Mouse (Mus musculus): Measurements from ENCODE around the gene Wnt10b.
A peak's percentile ranks its signal among the peaks of the same experiment; 100 is the strongest.
"Not testable (repeated sequence)": the region's sequence is repeated elsewhere in the genome, so short reads cannot be mapped to it uniquely, and the experiment has no call there.

Wnt10b gene

DNA sequence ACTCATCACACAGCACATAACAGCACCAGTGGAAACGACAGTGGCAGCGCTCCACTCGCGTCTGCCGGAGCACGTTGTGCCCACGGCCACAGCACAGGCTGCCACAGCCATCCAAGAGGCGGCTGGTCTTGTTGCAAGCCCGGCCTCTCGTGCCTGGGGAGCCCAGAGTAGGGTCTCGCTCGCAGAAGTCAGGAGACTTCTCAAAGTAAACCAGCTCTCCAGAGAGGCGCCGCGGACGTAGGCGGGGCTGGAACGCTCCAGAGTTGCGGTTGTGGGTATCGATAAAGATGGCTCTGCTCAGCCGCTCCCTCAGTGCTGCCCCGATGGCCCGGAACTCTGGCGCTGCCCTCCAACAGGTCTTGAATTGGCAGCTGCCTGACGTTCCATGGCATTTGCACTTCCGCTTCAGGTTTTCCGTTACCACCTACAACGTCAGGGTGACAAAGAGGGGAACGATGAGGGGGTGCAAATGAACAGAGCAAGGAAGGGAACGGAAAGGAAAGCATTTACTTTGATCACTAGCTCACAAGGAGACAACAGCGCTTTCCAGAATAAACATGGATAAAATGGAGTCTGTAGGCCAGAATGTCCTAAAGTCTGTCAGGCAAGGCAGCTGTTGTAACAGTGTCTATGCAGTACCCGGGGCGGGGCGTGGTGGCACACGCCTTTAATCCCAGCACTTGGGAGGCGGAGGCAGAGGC lies 5.3 kb downstream of the Wnt10b start:
- DNase-seq (ENCODE audit: low spot score in 2 of 2), result no peak

DNA sequence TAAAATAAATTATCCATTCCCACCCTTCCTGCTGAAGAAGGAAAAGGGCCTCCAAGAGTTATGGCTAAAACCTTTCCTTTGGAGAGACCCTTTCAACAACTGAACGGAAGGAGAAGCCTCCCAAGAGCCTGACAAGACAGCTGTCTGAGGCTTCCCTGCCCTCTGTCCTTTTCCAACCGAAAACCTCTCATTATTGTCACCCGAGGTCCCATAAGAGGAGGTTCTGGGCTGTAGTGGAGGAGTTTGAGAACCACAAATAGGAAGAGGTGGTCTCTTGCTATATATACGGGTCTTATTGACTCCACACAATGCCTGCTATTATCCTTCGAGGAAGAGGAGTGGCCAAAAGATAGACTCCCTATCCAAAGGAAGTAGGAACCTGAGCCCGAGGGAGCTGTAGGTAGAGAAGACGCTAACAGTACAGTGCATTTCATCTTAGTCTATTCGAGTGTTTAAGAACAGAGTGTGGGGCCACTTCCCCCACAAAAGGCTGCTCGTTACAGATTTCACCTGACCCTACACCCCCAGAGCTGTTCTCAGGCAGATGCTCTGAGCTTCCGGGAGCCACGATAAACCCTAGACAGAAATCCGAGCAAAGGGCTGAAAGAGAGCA lies 6.0 kb downstream of the Wnt10b start:
- DNase-seq (ENCODE audit: low spot score in 2 of 2), result no peak

DNA sequence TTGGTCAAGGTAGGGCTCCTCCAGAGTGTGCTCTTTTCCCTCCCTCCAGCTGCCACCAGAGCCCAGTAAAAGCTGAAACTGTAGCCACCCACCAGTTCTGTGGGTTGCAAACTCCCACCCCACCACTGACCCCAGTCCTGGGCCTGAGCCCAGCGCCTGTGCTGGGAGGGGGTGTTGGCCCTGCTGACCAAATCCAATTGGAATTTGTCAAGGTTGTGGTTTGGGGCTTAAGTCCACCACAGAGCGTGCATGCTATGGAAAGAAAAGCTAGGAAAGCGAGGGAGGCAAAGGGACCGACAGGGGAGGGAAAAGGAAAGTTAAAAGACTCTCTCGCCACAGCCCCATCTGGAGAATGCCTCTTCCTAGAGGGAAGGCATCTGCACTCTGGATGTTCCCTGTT lies 9.7 kb downstream of the Wnt10b start:
- DNase-seq (ENCODE audit: low spot score in 2 of 2), result no peak

DNA sequence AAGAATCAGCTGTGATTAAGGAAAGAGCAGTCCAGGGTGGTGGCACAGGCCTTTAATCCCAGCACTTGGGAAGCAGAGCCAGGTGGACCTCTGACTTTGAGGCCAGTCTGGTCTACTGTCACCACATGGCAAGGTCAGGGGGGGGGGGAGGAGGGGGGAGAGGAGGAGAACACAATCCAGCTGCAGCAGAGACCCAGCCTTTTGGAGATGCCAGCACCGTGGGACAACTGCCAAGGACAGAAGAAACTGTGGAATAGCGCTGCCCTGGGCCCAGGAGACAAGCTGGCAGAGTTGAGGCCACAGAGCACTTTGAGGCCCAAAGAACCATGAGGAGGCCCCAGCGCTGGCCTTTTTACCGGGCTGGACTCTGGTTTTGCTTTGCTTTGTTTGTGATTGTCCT lies 12.0 kb downstream of the Wnt10b start:
- DNase-seq (ENCODE audit: low spot score in 2 of 2), result no peak

DNA sequence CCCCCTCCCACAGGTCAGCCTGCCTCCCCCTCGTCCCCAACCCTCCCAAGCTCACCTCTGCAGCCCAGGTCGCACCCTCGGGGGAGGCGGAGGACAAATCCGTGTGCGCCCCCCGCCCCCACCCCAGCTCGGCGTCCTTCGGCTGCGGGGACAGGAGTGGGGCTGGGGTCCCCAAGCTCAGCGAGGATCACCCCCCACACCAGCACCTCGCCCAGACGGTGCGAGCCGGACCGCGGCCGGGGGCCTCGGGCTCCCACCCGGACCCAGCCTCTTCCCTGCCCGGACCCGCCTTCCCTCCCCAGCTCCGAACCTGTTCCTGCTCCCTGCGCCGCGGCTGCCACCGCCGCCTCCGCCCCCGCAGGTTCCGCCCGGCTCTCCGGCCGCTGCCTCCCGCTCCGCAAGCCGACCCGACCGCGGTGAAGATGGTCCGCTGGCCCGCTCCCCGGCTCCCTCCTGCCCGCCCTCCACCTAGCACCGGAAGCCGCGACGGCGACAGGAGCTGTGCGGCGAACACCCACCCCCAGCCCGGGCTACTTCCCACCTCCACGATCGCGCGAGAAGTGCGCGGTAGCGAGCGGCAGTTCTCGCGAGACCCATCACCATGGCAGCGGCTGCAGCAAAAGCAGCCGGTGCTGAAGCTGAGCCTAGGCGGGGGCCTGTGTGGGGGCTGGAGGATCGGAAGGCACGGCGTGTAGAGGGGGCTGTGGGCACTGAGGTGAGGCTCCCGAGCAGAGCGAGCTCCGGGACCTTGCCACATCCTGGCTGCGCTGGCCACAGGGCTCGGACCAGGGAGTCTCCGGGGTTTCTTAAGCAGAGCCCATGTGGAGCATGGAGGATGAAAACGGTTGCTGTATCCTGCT lies 15.1 kb downstream of the Wnt10b start, which contains the start of gene Arf3:
Gene Arf3, minus strand, starts transcription at position 545 of the 860 bp plus-strand sequence.
- peak; percentile 96 to 97 for DNase-seq (ENCODE audit: low spot score in 2 of 2)

DNA sequence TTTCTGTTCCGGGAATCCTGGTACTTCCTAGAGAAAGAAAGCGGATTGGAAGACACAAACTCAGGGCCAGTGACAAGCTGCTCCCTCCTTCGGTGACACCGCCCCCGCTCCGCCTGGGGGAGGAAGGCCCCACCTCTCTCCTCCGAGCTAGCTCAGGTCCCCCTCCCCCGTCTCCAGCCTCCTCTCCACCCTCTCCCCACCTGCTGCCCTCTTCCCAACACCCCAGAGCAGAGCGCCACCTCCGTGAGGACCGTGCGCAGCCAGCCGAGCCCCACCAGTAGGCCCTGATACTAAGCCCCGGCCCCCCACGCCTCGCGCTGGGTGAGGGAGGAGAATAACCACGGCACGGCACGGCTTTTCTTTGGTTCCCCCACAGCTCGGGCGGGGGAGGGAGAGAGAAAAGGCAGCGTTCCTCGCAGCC lies 15.7 kb downstream of the Wnt10b start:
- DNase-seq (ENCODE audit: low spot score in 2 of 2), result peak; percentile 73 to 79

DNA sequence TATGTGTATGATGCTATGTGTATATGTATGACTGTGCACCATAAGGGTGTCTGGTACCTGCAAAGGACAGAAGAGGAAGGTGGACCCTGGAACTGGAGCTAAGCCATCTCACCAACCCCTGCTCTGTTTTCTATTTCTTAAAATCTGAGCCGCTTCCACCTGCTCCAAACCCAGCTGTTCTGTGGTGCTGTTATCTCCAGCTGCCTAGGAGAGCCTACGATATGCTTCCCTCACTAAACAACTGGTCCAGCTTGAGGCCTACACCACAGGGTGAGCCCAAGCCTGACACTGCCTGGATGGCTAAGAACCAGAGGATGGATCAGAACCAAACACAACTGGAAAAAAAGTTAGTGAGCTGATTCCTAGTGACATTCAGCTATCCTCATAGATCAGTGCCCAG lies 23.8 kb downstream of the Wnt10b start:
- DNase-seq (ENCODE audit: low spot score in 2 of 2), result no peak

DNA sequence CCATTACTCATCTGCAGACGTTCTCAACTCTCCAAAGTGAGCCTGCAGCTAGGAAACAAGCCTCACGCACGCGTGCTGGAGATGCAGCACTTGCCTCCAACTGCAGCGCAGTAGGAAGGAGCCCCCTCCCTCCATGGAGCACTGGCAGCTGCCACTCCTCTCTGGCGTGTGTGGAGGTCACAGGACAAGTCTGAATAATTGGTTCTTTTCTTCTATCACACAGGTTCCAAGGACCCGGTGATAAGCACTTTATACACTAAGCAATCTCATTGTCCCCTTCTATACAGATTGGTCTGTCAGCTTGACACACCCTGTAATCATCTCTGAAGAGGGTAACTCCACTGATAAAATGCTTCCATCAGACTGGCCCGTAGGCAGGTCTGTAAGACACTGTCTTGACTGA lies 24.9 kb downstream of the Wnt10b start:
- DNase-seq (ENCODE audit: low spot score in 2 of 2), result no peak

DNA sequence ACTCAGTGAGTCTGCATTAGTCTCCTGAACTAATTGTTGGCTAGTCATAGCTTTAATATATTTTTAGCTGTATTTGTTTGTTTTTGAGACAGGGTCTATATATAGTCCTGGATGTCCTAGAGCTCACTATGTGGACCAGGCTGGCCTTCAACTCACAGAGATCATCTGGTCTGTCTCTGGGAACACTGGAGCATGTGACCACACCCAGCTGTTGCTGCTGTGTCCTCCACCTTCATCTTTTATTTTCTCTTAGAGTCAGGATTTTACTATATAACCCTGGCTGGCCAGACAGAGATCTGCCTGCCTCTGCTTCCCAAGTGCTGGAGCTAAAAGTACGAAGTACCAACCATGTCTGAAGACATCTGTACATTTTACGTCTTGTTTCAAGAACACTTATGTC lies 28.9 kb downstream of the Wnt10b start:
- DNase-seq (ENCODE audit: low spot score in 2 of 2), result no peak

DNA sequence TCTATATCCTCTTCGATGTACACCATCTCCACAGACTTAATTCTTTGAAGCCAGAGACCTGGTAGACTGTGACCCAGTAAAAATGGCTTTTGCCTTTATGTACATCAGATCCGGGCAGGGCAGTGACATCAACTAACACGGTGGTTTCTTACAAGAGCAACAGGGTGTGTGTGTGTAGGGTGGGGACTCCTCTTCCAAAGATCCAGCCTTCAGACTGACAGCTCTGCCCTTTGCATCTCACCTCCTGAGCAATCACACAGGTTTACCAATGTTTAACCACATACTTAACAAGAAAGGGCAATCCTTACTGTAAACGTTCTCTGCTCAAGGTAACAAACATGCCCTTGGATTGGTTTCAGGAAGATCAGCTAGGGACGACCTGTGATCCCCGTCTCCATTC lies 30.7 kb downstream of the Wnt10b start:
- no peak for DNase-seq (ENCODE audit: low spot score in 2 of 2)

DNA sequence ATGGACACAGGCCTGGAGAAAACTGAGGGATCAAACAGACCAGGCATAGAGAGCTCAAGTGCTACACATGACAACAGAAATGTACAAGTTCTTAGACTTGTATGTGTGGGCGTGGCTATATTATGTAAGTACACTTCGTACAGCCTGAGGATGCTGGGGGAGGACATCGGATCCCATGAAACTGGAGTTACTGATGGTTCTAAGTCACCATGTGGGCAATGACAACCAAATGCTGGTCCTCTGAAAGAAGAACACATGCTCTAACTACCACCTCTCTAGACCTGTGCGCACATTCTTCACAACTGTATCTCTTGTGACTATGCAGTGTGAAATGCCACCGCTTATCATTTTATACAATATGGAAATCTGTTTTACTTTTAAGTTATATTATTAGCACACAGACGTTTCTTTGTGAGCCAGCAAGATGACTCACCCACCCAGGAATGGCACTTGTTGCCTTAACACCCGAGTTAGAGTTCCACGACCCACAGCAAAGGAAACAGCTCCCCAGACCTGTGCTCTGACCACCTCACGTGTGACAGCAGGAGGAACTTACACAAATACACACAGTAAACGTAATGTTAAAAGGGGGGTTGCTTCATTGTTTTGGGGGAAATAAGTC lies 31.5 kb downstream of the Wnt10b start:
- peak in 1 of 2 experiments; percentile 61 for DNase-seq (ENCODE audit: low spot score in 2 of 2)

DNA sequence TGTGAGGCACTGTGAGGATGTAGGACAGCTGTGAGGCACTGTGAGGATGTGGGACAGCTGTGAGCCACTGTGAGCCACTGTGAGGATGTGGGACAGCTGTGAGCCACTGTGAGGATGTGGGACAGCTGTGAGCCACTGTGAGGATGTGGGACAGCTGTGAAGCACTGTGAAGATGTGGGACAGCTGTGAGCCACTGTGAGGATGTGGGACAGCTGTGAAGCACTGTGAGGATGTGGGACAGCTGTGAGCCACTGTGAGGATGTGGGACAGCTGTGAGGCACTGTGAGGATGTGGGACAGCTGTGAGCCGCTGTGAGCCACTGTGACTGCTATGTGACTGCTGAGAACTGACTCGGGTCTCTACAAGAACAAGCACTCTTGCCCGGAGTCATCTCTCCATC lies 34.1 kb downstream of the Wnt10b start:
- not testable (repeated sequence) for DNase-seq (ENCODE audit: low spot score in 2 of 2)

DNA sequence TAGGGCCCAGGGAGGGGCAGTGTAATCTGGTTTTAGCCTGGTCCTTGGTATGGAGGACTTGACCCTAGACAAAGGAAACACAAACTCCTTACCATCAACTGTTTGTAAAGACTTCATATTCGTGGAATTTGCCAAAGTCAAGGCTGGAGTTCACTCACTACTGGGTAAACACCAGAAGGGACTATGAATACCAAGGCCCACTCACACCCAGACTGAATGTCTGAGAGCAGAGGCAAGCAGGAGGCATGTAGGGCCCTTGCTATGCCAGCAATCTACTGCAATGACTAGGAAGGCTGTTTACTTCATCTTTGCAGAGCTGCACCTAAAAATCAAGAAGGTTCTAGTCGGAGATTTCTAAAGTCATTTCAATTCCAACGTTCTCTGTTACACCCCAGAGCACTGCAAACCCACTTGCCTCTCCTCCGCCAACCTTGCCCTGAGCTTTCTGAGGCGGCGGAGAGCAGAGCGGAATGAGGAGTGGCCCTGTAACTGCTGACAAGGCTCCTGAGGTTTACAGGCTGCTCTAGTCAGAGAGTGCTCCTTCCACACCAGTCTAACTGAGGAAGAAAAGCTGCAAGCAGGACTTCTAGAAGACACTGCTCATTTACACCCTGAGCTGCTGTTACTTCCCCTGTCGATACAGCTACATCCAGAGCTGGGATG lies 35.1 kb downstream of the Wnt10b start:
- no peak for DNase-seq (ENCODE audit: low spot score in 2 of 2)

DNA sequence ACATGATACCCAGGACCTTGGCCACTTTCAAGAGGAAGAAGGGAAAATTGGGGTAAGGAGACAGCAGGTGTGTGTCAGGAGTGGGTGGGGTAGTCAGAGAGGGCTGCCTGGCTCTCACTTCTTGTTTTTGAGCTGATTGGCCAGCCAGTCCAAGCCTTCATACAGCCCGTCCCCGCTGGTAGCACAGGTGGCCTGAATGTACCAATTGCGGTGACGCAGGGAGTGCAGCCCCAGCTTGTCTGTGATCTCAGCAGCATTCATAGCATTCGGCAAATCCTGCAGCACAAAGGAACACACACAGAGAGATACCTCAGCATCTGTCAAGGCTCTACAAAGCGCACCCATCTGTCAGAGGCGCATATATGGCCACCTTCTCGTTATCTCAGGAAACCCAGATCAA lies 37.7 kb downstream of the Wnt10b start:
- no peak for DNase-seq (ENCODE audit: low spot score in 2 of 2)

DNA sequence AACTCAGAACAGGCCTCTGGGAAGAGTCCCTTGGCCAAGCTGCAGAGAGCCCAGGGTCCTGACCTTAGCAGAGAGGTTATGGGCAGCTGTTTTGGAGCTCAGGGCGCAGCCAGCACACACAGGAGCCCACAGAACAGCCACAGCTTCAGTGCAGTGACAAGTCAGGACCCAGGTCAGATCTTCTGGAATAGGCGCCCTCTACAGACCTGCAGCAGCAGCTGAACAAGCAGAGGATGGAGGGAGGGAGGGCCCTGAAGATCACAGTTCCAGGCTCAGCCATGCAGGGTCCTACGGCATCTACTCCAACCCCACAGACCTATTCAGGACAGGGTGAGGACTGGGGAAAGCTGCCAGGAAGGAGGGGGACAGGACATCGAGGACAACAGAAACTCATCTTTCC lies 39.2 kb downstream of the Wnt10b start:
- DNase-seq (ENCODE audit: low spot score in 2 of 2), result no peak

DNA sequence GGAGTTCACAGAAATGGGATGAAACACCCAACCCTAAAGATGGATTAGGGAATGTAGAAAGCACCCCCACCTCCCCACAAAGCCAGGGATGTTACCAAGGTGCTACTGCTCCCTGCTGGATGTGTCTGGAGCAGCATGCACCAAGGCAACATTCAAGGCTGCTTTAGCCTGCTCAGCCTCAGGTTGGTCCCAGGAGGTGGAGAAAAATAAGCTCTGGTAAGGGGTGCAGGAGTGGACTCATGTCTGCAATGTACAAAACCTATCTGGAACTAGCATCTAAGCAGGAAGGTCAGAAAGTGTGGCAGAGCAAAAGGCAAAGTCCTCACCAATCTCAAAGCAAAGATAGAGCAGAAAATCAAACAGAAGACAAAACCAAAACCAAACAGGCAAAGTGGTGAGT lies 40.1 kb downstream of the Wnt10b start:
- no peak for DNase-seq (ENCODE audit: low spot score in 2 of 2)

DNA sequence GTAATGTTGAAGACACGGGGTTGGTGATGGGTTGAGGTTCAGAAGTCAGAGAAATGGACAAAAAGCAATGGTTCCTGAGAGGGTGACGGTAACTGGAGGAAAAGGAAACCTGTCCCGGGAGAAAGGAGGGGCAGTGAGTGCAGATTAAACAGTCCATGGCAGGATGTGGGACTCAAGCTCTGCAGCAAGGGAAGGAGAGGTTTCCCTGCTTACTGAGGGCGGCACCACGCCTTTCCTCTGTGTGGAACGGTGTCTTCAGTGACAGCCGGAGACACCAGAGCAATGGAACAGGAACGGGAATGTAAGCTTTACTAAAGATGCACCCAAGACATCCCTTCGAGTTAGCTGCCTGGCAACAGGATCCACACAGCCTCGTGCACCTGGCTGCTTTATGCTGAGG lies 41.4 kb downstream of the Wnt10b start:
- no peak for DNase-seq (ENCODE audit: low spot score in 2 of 2)

DNA sequence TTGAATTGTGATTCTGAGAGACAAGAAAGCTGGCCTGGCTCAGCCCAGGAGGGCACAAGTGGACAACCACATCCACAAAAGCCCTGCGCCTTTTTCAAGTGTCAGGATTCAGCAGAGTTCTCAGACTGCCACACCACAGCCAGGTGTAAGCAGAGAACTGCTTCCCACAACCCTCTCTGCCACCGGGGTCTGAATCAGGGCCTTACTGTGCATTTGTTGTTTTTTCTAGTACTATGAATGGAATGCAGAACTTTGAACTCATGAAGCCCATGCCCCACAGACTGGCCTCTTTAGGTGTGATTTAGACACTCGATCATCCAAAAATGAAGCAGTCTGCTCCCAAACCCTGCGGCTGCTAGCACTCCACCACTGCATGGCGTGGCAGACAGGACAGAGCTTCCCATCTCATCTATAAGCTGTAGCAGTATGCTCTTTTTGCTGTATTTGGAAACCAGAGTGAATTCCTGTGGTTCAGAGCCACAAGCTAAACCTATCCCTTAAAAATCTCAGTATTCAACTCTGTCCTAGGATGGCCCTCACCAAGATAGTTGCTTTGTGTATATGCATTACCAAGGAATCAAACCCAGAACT lies 43.9 kb downstream of the Wnt10b start:
- DNase-seq (ENCODE audit: low spot score in 2 of 2), result no peak

DNA sequence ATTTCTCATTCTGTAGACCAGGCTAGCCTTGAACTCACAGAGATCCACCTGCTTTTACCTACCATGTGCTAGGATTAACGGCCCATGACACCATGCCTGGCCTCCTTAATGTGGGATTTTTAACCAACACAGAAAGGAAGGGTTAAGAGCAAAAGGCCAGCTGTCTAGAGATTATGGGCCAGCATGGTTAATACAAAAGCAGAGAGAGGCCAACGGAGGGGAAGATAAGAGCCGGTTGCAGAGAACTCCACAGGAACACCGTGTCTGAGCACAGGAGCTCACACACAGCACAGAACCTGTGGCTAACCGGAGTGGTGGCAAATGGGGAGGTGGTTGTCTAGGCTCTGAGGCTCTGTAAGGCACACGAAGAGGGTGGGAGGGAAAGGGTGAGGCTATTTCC lies 44.6 kb downstream of the Wnt10b start:
- DNase-seq (ENCODE audit: low spot score in 2 of 2), result no peak

DNA sequence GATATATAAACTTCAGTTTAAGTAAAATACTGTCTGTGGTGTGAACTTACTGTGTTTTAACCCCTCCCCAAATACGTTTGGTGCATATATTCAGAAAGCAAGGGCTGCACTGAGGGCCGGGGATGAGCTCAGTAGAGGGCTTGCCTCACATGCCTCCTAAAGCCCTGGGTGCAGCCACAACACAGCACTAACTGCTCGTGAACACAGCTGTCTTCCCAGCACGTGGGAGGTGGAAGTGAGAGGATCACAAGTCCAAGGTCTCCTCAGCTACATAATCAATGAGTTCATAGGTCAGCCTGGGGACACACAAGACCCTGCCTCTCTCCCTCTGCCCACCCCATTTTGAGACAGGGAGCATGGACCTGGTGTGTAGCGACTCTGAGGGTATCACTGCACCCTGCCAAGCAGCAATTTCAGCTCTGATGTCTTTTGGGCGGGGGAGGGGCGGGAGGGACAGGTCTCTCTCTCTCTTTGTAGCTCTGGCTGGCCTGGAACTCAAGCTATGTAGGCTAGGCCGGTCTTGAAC lies 45.9 kb downstream of the Wnt10b start:
- DNase-seq (ENCODE audit: low spot score in 2 of 2), result no peak

DNA sequence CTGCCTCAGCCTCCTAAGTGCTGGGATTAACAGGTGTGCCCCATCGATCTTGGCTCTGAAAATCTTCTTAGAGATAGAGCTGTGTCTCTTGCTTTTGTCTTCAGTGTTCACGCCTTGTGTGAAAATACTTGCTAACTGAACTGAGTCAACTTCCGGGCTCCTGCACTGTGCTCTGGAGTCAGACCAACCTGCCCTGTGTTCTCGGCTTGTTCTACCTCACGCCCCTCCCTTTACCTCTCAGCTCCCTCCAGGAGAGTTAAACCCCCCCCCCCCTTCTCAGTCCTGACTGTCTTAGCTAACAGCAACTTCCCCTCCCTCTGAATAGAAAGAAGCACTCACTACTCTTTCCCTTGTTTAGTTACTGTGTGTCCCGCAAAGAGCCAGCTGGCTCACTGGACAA lies 47.2 kb downstream of the Wnt10b start:
- DNase-seq (ENCODE audit: low spot score in 2 of 2), result no peak

Data from frontal cortex, postnatal 36 days (tissue).